Mouse (Mus musculus): Measurements from ENCODE around the gene Hdac10.

GRCm38 (mm10) chr15:89084826-89085225, 43.7 kb downstream of the Hdac10 start:
- TF ChIP-seq CTCF (IDR thresholded peaks at IDR 0.05; ENCODE audit: extremely low read depth, insufficient read length, insufficient replicate concordance, low read depth, low read length) (no peak), POLR2A (IDR thresholded peaks at IDR 0.05; ENCODE audit: low read depth, low read length) (no peak)

All from small intestine, adult 2 months (tissue).